Mouse (Mus musculus): ENCODE results near the gene Abca6. TPM values are rescaled to one million over a fixed set of nuclear protein-coding genes. Genes with fewer than 3 reads are reported as not detected.

The Abca6 gene
- polyA plus RNA-seq (2012; rRNA removed): 0.32 and 0.40 TPM in 2 replicates

DNA sequence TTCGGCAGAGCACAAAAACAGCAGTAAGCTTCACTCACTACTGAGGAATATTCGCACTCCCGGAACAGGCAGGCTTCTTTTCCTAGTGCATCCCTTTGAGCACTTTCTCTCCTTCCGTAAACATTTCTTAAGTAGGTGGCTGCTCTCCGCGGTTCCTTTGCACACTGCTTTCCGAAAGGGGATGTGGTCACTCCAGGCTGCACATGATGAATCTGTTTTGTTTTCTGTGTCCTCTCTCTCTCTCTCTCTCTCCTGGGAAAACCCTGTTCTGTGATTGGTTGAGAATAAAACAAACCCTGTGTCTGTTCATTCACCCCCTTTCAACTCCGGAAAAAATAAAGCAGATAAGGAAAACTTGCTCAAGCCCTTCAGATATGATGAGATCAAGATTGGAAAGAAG is at the start of gene Abca6:
Abca6 (minus strand) TSS at position 243 of the 400 bp plus-strand sequence.

DNA sequence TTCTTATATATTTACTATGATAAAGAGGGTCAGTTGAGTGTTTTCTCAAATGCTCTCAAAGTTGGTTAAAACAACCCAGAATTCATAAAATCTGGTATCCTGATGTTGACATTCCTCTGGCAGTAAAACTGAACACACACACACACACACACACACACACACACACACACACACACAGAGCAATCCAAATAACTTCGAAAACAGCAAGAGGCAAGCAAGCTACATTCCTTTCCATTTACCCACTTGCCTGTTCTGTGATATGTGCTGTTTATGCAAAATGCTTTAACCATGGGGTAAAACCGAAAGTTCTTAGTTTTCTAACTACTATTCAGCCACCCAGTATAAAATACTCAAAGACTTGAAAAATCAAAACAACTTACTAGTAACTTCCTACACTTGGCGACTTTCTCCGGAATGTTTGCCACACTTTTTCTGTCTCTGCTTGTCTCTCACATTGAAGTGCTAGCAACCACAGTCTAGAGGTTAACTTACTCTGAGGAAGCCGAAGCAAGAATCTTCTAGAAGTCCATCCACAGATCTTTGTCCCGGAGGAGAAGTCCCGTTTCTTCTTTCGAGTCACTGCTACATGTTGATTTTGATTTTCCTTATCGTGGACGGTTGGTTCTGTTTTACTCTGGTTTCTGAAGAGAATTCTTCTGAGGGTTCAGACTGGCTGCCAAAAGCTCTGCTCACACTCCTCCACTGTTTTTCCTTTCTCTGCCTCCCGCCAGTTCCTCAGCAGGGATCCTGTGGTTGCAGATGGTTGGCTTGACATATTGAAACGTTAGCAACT is 83.9 kb downstream of the Abca6 start, which contains the start of gene Abca9:
Abca9 (minus strand) TSS at position 738 of the 793 bp plus-strand sequence.

Other genes with a start within 250 kb of the Abca6 start
- 0.06 and 0.16 TPM in 2 replicates for gene Abca8a, start 155.8 kb downstream of the Abca6 start, polyA plus RNA-seq (2012; rRNA removed)
- 3.4 and 3.5 TPM in 2 replicates for gene Abca9, start 83.6 kb downstream of the Abca6 start, polyA plus RNA-seq (2012; rRNA removed)
- gene Abca5, start 85.9 kb upstream of the Abca6 start, polyA plus RNA-seq (2012; rRNA removed): 1.7 and 2.9 TPM in 2 replicates
- gene Map2k6, start 147.3 kb upstream of the Abca6 start, polyA plus RNA-seq (2012; rRNA removed): 29.4 and 29.7 TPM in 2 replicates